Mouse (Mus musculus) adrenal gland, postnatal 14 days (tissue): ENCODE results near the gene Scp2. TPM values are rescaled to one million over a fixed set of nuclear protein-coding genes. Genes with fewer than 3 reads are reported as not detected.
"Not testable (repeated sequence)": the region's sequence is repeated elsewhere in the genome, so short reads cannot be mapped to it uniquely, and the experiment has no call there.

Experiments used
- DNase-seq: peaks from one replicate; pipeline ENCODE4 v3.0.0; 2021; ENCODE audit warnings: mixed read lengths
- total RNA-seq: library from RNA; stranded (reverse); gene quantifications from 2 replicates; pipeline ENCODE4 v1.2.3, GENCODE M21; 2021

The Scp2 gene
- total RNA-seq, 1 experiment from 2014 or later: 479 TPM

DNA sequence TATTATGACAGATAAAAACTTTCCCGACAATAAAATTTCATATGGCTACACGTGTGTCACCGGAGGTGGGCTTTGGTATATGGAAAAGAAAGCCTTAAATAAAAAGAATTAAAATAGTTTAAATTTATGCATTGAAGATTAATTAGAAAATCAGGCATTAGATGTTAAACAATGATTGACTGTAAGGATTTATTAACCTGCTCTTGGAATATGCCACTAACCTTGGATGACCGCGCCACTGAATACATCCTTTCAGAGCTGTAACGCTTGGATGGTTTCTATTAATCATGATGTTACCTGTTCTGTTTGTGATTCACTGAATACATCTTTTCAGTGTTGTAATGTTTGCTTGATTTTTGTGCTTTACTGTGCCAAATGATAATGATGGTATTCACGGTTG is 35.1 kb downstream of the Scp2 start:
- no peak for DNase-seq

DNA sequence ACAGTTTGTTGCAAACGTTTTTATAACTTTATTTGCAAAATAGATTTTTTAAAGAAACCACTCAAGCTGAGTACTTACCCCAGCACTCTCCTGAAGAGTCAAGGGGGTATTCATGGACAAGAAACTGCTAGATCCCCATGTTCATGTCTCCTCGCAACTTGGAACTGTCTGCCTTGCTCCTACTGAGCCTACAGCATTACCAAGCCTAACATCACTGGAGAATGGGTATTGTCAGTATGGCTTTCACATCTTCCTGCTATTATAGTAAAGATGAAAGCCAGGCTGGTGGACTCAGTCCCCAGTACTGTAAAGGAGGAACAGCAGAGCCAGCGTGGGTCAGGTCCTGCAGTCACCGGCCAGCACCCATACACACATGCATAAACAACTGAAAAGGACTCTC is 48.5 kb downstream of the Scp2 start, which contains the start of gene Podn:
TSS of gene Podn (minus strand) at position 101 of the 400 bp plus-strand sequence.
- DNase-seq: no peak

DNA sequence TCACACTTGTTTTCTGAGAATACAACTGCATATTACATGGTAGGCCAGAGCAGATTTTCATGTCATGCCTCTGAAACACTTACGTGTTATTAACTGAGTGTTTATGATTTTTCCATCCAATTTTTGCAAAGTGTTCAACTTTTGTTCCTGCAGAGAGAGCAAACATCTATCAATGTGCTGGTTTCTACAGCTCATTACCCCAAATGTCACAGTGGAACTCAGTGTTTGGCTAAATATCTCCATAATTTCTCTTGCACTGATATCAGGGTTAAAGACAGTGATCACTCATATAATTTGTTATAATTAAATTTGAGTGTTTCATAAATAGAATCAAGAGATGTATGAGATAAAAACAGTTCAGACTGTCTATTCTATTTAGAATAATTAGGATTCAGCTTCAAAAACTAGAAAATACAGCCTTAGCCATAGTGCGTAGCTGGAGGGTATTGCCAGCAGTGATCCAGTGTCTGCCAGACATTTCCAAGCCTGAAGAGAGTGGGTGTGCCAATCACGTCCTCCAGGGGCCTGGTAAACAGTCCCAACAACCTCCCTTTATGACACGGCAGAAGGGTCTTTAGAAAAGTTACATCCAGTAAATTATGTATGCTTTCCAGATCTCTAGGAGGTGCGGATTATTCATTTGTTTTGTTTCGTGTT is 51.9 kb downstream of the Scp2 start:
- no peak for DNase-seq

- no peak for DNase-seq
Measured at GRCm38 (mm10) chr4:108083993-108084392, 60.8 kb downstream of the Scp2 start.

DNA sequence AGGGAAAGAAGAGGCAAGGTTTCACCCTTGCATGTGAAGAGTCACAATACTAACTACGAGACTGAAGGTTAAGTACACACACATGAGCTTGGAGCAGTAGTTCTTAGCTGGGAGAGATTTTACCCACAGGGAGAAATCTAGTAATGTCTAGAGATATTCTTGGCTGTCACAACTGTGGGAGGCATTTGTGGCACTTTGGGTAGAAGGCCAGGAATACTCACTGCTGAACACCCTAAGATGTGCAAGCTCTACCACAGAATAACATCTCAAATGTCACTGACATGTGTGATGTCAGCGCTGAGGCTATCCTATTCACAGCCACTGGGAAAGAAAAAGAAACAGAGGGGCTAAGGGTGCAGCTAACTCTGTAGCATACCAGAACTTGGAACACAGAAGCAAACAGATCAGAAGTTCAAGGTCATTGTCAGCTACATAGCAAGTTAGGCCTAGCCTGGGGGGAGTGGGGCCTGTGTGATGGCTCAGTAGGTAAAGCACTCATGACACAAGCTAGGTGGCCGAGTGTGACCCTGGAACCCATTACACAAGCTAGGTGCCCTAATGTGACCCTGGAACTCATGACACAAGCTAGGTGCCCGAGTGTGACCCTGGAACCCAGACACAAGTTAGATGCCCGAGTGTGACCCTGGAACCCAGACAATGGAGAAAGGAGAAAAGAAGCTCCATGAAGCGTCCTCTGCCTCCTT is 61.6 kb downstream of the Scp2 start:
- DNase-seq: no peak

GRCm38 (mm10) chr4:108082401-108082806 is 62.4 kb downstream of the Scp2 start:
- DNase-seq: no peak

GRCm38 (mm10) chr4:108080876-108081275 is 63.9 kb downstream of the Scp2 start:
- DNase-seq: no peak

DNA sequence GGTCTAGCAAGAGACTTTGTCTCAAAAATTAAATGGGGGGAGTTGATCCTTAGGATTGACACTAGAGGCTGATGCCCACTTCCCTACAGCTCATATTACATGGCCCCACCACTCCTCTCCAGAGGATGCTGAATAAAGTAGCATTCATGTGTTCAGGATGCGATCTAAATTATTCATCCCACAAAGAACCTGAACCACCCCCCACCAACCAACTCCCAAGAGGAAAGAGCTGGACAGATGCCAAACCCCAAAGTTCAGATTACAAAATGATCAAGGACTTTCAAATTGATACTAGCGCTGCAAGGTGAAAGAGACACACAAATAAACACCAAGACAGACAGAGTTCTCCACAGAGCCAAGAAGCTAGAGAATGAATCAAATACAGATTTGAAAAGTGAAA is 65.0 kb downstream of the Scp2 start:
- DNase-seq: peak; percentile 56

DNA sequence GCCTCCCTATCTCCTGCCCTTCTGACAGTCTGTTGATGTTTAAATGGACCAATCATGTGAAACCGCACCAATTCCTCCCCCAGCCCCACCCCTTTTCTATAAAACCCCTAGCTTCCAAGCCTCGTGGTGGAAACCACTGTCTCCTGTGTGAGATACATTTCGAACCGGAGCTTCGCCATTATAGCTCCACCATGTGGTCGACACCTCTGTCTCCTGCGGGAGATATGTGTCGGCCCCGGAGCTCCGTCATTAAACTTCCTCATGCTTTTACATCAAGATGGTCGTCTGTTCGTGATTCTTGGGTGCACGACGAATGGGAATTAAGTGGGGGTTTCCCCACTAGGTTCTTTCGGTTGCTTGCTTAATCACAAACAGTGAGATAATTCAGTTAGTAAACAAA is 65.6 kb downstream of the Scp2 start:
- DNase-seq: not testable (repeated sequence)

DNA sequence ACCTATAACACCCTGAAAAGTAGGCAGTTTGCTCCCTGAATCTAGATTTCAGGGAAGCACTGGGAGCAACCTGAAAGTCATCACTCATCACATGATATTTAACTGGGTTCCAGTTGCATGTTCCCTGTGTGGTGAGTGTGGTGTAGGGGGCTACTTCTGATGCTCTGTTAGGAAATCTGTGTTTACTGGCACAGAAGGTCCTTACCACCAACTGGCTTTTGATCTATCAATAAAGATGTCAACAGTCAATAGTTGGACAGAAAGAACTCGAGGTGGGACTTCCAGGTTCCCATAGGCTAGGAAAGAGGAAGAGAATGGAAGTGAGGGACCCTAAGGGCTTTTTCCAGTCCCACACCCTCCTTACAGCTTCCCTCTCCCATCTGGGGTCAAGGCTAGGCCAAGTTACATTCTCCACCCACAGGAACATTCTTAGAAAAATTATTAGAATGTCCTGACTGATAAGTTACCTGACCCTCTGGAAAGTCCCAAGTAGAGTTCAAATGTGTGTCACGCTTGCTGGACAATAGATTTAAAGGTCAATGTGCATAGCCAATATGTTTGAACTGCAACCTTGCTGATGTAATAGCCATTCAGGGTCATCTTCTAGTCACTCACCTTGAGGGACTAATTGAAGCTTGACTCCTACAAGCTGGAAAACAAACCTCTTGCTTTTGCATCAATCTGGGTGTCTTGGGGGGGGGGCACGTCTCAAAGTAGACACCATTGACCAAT is 67.4 kb downstream of the Scp2 start:
- DNase-seq: no peak

DNA sequence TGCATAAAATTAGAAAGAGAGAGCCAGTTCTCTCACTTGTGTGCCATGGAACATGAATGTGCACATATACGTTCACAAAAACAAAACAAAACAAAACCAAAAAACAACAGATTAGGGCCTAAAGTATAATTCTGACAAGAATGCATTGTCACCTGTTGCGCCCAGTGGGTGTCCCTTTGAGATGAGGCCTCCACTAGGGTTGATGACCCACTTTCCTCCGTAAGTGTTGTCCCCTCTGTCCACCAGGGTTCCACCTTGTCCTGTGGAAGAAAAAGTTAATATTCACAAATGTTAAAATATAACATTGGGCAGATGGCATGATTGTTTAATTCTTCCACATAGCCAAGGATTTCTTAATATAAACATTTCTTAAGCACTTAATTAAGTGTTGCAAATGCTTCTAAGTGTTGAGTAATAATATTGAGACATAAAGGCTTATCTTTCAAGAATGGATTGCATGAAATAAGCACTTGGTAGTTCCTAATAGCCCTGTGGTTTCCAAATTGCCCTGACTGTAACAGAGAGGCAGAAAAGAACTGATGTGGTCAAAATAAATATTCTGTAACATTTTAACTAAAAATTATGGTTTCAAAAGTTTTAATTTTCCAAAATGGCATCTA is 70.5 kb downstream of the Scp2 start:
- DNase-seq: no peak

- DNase-seq: no peak
Measured at GRCm38 (mm10) chr4:108072086-108072485, 72.7 kb downstream of the Scp2 start.

- peak; percentile 98 for DNase-seq
Measured at GRCm38 (mm10) chr4:108071235-108071901, 73.4 kb downstream of the Scp2 start.

GRCm38 (mm10) chr4:108070723-108071122 is 74.1 kb downstream of the Scp2 start:
- DNase-seq: peak; percentile 45

DNA sequence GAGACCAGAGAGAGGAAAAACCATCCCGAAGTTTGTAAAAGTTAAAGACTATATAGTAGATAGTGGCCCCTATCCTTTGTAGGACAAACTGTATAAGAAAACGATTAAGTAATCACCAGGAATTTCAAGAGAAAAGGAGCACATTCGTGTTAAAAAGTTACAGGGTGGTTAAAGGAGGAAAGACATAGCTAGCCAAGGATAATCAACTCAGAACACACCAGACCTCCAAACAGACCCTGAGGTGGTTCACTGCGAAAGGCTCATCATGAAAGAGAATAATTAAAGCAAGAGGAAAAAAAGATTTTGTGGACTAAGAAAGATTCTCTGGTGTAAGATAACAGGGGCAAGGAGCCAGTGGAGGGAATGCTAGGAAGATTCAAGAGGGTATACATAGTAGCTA is 74.5 kb downstream of the Scp2 start:
- DNase-seq: no peak

DNA sequence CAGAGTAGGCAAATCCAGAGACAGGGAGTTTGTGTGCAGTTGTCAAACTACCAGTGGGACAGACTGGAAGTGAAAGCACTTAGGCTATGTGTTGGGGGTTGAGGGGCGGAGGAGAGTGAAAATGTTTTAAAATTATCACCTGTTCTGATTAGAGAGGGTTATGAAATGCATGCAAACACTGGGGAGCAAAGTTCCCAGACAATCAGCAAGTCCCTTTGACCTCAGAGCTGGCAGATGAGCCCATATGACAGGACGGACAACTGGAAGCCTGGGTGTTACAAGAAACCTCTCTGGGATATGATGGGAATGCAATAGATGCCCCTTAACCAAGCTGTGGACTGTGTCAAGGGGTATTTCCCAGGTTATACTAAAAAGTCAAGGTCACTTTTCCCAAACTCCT is 76.7 kb downstream of the Scp2 start:
- no peak for DNase-seq

GRCm38 (mm10) chr4:108067261-108067660 is 77.5 kb downstream of the Scp2 start:
- no peak for DNase-seq

DNA sequence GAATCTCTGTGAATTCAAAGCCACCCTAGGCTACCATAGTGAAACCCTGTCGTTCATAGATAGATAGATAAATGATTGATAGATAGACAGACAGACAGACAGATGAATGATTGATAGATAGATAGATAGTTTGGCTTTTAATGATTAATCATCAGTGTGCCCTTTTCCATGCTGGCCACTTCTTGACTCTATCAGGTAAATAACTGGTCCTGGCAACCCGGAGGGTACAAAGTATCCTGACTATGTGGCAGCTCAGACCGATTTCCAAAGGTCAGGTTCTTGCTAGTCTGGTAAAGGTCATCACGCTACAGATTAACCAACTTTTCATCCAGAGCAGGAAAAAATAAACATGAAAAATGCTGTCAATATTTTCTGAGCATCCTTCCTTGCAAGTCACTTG is 78.2 kb downstream of the Scp2 start:
- no peak for DNase-seq

DNA sequence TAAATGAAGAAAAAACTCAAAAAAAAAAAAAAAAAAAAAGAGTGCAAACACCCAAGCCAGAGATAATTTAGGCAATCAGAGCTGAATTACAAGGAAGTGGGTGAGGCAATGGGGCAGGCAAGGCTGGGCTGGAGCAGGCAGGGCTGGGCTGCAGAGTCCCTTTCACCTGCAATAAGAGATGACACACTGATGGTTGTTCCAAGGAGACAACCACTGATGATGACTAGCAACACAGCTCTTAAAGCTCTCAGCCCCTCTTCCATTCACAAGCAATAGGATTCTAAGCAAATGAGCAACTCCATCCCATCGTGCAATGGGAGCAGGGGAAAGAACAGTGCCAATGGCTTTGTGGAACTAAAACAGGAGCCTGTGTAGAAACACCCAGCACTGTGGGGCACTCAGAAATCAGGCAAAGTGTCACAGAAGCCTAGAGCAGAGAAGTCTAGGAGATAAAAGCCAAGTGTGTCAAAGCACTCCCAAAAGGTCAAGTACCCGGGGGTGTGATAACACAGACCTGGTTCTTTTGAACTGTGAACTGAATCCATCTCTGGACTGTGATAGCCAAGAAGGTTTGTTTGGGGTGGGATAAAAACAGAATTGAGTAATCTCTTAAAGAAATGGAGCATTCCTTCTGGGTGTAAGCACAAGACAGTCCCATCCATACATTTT is 79.5 kb downstream of the Scp2 start:
- peak; percentile 39 for DNase-seq

DNA sequence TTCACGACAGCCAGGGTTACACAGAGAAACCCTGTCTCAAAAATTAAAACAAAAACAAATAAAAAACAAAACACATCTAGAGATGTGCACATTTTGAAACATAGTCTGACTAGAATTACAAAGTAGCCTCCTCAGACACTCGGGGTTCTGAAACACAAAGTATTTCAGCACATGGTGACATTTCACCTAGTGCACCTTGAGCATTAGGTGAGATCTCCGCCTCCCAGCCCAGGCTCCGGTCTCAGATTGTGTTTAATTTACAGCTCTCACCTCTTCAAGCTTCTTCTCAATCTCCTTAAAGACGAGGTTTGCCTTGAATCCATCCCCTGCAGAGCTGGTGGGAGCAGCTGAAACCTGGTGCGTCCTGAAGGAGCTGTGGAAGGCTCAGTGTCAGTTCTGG is 81.2 kb downstream of the Scp2 start:
- no peak for DNase-seq

DNA sequence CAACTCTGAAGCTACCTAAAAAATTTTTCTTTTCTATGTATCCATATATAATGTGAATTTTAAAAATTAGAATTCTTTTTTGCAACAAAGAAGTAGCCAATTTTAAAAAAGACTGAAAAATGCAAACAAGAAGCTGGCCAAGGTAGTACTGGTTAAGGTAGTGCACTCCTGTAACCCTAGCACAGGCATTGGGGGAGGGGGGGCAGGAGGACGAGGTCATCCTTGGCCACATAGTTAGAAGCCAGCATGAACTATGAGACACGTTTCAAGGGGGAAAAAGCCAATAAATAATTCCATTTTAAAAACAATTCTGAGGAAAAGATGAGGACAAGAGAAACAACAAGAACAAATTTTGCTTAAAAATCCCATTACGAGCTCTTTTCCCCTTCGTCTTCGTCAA is 82.3 kb downstream of the Scp2 start:
- DNase-seq: no peak

DNA sequence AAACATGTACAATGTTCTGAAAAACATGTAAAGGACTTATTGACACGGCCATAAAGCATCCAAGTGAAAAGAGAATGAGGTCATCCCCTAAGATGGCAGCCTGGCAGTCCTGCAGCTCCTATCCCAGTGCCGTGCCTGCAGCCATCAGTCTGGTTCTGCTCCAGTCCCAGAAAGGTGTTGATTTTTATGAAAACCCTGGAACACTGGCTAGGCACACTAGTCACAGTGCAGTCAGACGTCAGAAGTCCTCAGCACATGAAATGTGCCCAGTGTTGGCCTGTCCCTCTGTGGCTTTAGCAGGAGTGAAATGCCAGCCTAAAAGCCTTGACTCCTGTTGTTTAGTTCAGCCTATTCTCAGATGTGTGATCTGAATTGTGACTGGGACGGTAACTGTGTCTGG is 84.0 kb downstream of the Scp2 start:
- DNase-seq: no peak
